Mouse (Mus musculus) kidney, adult 18-20 months (tissue): ENCODE results near the gene Mum1.
"Not testable (repeated sequence)": the region's sequence is repeated elsewhere in the genome, so short reads cannot be mapped to it uniquely, and the experiment has no call there.

Experiments used
- DNase-seq: peaks from one replicate; pipeline ENCODE4 v3.0.0; 2021

Mum1 gene

DNA sequence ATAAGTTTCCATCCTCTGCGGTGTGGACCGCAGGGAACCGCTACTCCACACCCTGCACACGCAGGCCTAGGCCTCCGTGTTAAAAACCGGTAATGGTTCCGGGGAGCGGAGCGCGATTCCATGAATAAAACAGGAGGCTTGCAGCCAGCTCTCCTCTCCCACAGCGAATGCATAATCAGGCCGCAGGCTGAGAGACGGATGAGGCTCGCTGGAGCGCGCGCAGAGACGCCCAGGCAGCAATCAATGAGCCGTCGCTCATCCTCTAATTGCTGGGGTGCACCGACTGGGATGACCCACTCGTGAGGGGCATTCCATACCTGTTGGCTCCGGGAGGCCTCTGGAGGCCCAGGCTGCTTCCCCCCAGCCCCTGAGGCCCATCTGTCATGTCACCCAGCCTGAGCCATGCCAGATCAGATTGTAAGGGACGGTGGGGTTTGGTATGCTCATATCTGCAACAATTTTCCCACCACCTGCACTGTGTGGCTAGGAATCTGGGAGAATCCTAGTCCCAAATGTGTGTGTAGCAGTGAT lies 17.3 kb upstream of the Mum1 start:
- DNase-seq = peak; percentile 16

DNA sequence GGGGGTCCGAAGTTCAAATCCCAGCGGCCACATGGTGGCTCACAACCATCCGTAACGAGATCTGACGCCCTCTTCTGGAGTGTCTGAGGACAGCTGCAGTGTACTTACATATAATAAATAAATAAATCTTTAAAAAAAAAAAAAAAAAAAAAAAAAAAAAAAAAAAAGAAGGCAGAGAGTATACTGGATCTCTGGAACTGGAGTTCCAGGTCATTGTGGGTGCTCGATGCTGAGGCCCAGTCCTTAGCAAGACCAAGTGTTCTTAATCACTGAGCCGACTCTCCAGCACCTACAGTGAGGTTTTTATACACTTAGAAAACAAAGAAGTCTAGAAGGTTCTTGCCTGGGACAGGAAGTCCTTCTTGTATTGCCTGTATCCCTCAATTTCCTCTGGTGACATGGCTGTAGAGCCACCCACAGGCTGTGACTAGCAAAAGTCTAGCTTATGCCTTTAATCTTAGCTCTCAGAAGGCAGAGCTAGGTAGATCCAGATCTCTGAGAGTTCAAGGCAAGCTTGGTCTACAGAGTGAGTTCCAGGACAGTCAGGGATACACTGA lies 14.6 kb upstream of the Mum1 start:
- DNase-seq = not testable (repeated sequence)

DNA sequence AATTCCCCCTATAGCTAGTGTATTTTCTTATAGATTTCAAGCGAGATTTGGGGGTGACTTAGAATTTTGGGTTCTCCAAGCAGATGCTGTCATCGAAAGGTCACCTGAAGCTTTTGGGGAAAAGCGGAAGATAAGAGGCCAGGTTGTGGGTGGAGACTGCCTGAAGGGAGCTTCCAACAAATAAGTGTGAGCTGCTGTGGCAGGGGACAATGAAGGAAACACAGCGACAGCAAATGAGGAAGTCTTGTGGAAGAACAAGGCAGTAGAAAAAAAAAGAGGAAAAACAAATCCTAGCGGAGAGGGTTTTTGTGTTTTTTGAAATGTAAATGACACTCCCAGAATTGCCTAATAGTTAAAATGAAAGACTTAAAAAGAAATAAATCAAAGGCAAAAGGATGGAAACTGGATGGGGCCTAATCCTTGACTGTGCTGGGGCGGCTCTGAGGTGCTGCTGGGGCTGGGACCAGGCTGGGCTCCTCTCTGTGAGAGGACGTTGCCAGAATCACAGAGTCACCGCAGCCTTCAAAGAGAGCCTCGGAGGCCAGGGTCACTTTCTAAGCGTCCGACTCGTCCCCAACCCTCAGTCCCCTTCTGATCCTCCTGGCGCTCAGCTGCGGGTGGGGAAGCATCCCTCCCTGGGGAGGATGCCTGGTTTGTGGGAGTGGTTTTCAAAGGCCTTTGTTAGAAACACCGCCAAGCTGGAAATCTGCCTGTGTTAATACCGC lies 11.0 kb upstream of the Mum1 start:
- no peak for DNase-seq

DNA sequence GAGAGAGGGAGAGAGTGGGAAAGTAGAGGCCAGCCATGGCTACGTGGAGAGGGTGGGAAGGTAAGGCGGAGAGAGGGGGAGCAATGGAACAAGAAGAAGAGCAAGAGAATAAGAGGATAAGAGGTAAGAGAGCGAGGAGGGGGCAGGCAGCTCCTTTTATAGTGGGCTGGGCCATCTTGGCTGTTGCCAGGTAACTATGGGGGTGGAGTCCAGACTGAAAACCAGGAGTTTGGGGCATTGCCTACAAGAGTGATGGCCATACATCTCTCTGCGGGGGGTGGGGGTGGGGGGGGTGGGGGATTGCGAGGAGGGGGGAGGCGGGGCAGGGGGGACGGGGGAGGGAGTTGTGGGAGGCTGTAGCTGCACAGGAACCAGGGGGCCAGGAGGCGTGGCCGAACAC lies 5.6 kb upstream of the Mum1 start:
- no peak for DNase-seq

DNA sequence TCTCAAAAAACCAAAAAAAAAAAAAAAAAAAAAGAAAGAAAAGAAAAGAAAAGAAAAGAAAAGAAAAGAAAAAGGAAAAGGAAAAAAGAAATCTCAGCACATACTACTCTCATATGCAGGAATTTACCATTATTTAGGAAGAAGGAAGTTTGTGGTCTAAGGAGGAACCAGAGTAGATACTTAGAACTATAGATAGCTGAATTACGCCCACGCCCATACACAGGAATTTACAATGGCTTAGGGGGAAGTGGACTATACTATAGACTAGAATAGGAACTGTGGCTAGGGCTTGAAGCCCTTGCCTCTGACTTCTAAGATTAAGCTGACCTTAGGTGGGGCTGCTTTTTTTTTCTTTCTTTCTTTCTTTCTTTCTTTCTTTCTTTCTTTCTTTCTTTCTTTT lies 3.1 kb upstream of the Mum1 start:
- DNase-seq = not testable (repeated sequence)

DNA sequence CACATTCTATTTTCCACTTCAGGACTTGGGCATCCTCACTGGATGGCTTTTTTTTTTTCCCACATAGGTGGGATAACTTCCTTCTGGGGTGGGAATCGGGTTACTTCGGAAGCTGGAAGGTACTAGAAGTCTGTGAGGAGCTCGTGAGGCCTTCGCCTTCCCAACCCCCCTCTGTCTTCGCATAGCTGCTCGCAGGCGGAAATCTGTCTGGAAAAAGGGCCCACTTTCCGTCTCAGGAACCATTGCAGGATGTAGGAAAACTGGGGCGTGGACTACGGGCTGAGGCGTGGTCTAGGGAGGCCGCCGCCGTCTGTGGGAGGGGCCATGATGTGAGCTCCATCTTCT lies 191 bp upstream of the Mum1 start:
- no peak for DNase-seq

DNA sequence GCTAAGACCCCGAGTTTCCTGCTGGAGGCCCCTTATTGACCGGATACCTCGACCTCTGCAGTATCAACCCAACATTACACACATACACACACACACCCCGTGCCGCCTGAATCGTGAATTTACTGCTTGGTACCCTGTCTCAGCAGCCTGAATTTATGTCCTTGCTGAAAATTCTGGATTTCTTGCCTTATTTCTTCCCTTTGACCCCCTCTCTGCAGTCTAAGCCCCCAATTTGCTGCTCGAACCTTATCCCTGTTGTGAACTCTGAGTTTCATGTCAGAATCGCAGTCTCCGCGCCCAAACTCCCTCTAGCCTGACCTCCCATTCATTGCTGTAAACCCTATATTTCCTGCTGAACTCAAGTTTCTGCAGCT lies 919 bp downstream of the Mum1 start:
- no peak for DNase-seq

DNA sequence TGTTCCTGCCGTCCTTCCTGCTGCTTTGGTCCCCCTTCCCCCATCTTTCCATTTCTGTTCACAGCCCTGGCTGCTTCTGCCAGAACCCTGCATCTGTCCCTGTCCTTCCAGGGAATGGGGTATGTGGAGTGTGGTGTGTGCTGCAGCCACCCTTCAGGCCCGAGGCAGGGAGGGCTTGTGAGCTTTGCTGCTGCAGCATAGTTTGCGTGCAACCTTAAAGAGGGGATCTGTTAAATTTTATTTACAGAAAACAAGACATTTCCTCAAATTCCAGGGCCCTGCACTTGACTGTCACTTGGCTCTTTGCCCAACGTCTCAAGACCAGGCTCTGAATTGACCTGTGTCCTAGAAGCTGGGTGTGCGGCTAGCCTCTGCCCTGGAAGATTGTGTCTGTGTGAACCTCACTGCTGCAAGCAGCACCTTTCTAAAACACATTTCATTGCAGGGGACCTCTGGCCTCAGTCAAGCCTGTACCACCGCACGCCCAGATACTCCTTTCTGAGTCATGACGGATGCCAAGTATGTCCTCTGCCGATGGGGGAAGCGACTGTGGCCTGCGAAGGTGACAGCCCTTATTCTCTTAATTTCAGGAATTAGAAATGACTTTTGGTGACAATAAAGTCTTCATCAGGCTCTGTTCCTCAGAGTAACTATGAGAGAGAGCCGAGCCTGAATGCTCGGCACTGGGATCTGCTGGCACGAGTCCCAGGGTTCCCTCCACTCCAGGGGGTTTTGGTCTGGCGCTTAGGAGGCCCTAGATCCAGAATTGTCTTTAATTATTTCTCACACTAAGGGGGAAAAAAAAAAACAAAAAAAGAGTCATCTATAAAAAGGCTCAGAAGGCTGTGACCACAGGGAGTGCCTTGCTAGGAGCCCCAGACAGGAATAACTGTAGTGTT lies 1.9 kb downstream of the Mum1 start:
- DNase-seq = peak; percentile 47

DNA sequence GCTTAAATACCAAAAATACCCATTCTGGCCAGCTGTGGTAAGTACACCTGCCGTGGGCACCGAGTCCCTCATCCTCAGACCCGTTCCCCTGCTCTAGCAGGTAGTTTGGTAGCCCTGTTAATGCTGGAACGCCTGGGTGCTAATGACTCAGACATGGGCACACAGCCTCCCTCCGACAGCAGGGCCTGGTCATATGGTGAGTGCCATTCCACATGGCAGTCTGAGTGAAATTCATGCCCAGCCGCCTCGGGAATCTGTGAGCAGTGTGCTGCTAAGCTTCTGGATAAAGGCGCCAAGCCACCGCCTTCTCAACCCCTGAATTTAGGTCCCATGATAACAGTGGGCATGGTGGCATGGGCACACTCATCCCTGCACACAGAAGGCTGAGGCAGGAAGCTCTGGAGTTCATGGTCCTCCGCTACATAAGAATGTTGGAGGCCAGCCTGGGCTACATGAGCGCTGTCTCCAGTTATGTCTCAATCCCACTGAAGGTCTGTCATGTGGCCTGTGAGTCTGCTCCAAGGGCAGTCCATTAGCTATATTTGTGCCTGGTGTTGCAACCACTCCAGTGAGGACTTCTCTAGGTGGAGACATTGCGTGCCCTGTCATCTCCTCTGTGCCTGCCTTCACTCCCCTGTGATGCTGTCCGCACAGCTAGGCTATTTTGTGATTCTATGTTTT lies 10.1 kb downstream of the Mum1 start:
- no peak for DNase-seq

DNA sequence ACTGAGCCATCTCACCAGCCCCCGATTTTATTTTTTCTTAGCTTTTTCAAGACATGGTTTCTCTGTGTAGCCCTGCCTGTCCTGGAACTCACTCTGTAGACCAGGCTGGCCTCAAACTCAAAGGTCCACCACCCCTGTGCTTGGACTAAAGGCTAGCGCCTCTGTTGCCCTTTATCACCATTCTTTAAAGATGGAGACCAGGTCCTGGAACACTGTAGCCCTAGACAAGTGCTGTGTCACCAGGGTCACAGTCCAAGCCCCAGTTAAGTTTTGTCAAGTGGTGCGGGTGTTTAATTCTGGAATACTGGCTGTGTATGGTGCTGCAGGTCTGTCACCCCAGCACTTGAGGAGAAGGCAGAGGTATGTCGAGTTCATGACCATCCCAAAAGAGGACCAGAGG lies 10.8 kb downstream of the Mum1 start:
- DNase-seq = no peak

DNA sequence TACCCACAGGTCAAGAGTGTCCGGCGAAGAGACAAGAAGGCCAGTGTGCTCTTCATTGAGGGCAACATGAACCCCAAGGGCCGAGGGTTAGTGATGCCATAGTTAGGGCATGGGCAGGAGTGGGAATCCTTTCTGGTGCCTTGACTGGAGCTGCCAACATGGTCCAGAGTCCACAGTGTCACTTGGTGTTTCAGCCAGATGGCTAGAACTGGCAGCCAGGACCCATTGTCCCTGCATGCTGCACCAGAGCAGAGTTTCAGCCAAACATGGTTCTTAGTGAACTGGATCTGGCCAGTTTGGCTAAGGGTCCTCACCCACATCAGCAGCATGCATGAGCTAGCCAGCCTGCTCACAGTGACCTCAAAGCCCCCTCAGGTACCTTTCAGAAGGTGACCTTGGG lies 12.1 kb downstream of the Mum1 start:
- DNase-seq = no peak

DNA sequence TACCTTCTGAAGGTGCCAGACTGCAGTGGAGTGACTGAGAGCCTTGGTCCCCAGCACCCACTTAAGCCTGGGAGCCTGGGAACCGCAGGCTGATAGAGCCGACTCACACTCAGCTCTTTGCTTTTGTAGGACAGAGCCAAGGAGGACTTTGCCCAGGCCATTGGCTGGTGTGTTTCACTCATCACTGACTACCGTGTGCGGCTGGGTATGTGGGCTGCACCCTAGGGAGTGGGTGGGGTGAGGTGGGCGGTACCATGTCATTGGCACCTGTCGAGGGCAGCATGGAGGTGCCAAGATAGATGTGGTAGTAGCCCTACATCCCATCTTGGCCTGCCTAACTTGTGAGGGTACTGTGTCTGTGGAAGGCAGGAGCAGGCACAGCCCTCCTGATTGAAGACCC lies 13.6 kb downstream of the Mum1 start:
- peak; percentile 58 for DNase-seq

DNA sequence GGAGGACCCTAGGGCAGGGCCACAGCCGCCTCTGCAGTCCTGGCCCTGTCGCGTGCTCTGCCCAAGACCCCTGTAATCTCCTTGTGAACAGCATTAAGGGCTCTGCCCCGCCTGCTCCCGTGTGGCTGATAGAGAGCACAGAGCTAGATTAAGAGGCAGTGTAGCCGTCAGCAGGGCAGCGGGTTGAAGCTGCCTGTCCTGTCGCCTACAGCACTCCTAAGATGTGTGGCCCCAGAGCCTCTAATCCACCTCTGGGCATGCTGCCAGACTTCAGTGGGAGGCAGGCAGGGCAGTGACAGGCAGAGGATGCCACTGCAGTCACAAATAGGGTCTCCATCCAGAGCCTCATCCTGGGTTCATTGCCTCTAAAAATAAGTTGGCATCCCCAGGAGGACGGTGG lies 15.9 kb downstream of the Mum1 start:
- no peak for DNase-seq

DNA sequence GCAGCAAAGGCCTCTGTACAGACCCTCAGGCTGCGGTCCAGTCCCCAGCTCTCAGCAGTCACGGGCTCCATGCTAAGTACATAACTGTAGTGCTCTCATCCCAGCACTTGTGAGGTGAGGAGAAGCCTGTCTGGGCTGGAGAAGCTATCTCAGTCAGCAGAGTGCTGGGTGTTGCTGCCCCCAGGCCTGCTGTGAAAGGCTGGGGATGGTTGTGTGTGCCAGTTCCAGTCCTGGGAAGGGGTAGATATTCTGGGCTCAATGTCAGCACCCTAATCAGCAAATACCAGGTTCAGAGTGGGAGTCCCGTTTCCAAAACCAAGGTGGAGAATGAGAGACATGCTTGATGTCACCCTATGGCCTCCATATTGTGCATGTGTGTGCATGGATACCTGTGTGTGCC lies 16.4 kb downstream of the Mum1 start:
- DNase-seq = no peak

DNA sequence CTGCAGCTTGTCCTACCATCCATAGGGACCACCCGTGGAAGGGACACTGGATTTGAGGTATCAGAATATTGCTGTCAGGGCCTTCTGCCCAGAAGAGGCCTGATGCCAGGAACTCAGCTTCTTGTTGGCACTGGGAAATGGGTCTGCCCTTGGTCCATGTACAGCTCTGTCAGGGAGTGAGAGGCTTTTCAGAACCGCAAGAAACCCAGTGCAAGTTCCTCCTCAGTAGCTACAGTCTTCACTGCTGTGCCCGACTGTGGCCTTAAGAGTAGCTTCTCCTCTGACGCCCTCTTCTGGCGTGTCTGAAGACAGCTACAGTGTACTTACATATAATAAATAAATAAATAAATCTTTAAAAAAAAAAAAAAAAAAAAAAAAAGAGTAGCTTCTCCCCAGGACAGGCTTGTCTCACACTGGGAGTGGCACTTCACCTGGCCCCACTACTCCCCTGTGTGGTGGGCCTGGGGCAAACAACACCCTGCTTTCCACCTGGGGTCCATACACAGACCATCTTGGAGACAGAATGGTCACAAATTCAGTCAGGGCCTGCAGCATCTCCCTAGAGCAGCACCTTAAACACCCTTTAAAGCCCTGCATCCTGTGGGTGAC lies 18.7 kb downstream of the Mum1 start:
- DNase-seq = no peak

DNA sequence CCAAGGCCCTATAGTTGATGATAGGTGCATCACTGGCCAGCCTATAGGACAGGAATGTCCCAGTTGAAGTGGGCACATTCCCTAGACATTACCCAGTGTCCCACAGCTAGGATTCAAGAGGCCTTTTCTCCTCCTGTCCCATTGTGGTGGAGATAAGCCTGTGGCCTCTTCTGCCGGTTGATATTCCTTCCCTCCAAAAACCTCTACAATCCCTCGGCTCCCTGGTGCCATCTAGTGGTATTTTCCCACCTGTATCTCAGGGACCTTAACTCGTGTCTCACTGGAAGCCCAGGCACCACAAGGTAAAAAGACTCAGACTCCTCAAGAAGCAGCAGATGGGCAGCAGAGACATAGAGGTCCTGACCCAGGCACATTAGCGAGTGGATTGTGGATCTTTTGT lies 19.4 kb downstream of the Mum1 start:
- DNase-seq = peak; percentile 83

DNA sequence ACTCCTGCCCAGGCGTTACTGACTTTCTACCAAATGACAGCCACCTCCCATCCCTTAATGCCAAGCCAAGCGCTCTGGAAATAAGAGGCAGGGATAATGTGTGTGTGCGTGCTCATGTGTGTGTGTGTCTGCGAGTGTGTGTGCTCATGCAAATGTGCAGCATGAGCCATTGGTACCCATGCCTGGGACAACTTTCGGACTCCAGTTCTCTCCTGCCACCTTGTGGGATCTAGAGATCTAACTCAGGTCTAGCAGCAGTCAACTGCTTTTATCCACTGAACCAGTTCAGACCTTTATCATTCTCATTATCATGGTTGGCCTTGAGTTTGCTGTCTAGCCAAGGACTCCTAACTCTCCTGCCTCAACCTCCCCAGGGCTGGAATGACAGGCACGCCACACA lies 21.6 kb downstream of the Mum1 start:
- no peak for DNase-seq

DNA sequence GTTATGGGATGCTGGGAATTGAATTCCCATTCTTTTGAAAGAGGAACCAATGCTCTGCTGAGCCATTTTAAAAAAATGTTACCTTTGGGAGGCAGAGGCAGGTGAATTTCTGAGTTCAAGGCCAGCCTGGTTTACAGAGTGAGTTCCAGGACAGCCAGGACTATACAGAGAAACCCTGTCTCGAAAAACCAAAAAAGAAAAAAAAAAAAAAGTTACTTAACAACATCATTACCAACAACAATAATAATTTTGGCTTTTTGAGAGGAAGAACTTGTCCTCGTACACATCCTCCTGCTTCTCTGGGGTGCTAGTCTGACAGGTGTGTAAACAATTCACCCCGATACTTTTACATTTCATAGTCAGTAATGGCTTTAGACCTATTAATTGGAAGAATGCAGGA lies 22.2 kb downstream of the Mum1 start:
- not testable (repeated sequence) for DNase-seq

DNA sequence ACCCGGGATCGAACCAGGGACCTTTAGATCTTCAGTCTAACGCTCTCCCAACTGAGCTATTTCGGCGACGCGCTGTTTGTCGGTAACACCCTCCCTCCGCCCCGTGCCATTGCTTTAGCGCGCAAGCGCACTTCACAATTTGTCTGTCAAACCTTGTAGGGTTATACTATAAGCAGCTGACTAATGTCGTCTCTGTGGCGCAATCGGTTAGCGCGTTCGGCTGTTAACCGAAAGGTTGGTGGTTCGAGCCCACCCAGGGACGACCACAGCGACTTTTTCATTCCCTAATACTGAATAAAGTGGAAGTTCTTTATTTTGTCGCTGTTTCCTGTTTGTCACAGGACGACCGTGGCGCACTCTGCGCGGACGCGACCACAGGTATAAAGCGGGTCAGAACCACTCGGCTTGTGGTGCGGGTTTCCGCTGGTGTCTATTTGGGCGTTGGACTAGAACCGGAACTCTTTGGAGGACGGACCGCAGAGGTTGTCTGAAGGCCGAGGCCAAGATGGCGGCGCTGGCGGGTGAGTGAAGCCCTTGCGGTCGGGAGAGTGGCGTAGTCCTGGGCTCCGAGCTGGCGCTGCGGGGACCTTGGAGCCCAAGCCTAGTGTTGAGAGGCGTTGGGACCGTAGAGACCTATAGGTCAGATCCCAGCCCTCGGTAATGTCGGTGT lies 22.9 kb downstream of the Mum1 start, which contains the start of gene Ndufs7:
Gene Ndufs7 (plus strand): TSS at position 151 of the 670 bp plus-strand sequence.
- peak; percentile 98 for DNase-seq

DNA sequence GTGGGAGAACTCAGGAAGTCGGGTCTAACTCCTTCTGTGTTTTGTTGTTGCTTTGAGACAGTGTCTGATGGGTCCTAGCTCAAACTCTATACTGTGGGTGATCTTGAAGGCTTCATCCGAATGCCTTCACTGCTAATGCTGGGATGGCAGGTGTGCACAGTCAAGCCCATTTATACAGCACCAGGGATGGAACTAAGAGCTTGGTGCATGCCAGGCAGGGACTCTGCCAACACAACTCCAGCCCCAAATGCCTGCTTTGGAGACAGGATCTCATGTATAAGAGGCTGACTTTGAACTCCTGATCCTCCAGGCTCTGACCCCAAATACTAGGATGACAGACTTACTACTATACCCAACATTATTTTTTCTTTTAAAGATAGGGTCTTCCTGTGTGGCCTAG lies 23.8 kb downstream of the Mum1 start:
- DNase-seq = no peak

DNA sequence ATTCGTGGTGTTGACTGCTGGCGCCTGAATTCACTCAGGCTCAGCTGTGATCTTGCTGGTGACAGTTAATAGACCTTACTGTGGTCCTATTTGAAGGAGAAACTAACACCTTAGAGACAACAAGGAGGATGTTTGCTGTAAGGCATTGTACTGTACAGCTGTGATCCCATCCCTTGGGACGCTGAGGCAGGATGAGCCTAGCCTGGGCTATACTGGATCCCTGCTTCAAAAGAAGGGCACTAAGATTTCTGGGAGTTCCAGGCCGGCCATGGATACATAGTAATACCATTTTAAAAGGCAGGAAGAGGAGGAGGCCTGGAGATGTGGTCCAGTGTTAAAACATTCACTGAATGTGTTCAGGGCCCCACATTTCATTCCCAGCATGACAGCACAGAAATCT lies 24.3 kb downstream of the Mum1 start:
- DNase-seq = no peak

DNA sequence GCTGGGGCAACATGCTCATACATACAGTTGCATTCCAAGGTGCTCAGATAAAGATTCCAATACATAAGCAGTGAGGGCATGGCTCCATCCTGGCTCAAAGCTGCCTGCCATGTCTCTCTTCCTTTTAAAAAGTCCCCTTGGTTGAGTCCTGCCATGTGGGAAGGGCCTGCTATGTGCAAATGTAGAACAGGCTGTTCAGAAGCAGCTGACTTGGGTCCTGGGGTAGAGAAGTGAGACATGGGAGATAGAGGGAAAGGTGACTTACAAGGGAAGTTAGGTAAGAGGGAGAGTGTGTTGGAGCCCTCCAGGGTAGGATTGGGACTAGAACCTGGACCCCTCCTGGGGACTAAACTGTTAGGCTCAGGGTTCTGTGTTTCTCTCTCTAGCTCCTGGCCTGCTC lies 25.8 kb downstream of the Mum1 start:
- DNase-seq = no peak
